Mouse (Mus musculus): ENCODE measurements around the gene Map3k13.
"Not testable (repeated sequence)": the region's sequence is repeated elsewhere in the genome, so short reads cannot be mapped to it uniquely, and the experiment has no call there.

DNA sequence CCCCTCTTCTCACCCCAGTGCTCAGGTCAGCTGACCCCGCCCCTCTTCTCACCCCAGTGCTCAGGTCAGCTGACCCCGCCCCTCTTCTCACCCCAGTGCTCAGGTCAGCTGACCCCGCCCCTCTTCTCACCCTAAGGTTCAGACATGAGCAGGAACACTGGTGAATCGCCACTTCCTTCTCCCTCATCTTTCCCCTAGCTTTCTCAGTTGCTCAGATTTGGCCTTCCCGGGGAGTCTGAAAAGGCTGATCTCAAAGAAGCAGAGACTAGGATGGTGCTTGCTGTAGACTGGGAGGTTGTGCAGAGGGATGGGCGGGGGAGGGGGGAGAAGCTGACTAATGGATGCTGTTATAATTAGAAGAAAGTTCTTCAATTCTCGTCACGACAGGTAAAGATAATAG is 114.8 kb downstream of the Map3k13 start:
- not testable (repeated sequence) for TF ChIP-seq CTCF (IDR thresholded peaks at IDR 0.05; ENCODE audit: control insufficient read depth, insufficient read depth, insufficient read length); MAX (IDR thresholded peaks at IDR 0.05); USF1 (IDR thresholded peaks at IDR 0.05; ENCODE audit: low read depth)
